ENCODE assay signal across 8 mouse cellular contexts in the genomic region with DNA sequence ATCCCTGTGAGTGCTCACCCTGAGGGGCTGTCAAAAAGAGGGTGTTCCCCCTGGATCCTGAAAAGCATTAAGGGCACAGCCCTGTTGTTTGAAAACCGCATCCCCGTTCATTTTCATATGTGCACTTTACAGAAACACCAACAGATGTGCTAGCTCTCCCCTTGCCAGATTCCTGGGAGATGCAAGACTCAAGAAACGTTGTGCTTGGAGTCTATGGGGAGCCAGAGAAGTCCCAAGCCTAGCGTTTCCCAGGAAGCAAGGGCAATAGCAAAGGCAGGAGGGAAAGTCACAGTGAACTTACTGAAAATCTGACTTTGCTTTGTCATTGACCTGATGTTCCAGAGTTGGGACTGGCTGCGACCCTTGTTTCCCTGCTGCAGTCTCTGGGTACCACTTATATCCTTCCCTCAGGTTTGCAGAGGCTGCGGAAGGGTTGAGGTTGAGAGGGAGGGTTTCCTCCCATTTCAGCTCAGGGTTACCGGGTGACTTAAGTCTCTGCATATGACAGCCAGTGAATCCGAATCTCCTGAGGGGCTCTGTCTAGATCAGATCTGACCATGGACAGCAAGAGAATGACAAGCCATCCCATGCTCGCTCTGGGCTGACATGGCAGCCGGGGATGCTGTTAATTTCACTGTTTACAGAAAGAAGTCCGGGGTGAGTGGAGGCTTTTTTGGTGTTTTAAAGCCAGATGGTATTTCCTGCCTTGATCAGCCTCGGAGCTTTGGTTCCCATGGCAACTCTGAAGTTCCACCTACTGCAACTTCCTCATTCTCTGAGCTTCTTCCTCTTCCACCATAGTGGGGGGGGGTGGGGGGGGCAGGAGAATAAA. TPM values are rescaled to one million over a fixed set of nuclear protein-coding genes. Genes with fewer than 3 reads are reported as not detected.
A peak's percentile ranks its signal among the peaks of the same experiment; 100 is the strongest.
DNase-seq lines count a peak whose midpoint lies in the region; ATAC-seq lines count a peak whose summit lies in the region.

No protein-coding gene starts in this region.

- H3K27me3 ChIP-seq in heart, embryonic 10.5 days (ENCODE audit: insufficient read depth, poor library complexity, severe bottlenecking): peaks cover 34% of the 10 kb centered on the region; the same call in 1 of the 2 replicates

- H3K27ac ChIP-seq in heart, embryonic 10.5 days: no peak overlapping the region

- no peak overlapping the region for H3K4me3 ChIP-seq in heart, embryonic 10.5 days

- intact Hi-C loops in left cerebral cortex, postnatal 25 days (cut with DNase I): no loop called here

- H3K9me3 ChIP-seq in heart, embryonic 10.5 days: no peaks in the 10 kb centered on the region

- DNase-seq in heart, adult 18-20 months: peak; percentile 39 to 76
- no peak for DNase-seq in heart, embryonic 10.5 days (ENCODE audit: low spot score)
- DNase-seq in left cerebral cortex, postnatal 25 days (ENCODE audit: low spot score in 2 of 2): peak; percentile 76 to 85
- no peak for DNase-seq in c-Kit-positive CD71-positive TER-119-positive erythroid progenitor cells, embryonic 14.5 days (ENCODE audit: low spot score)
- no peak for DNase-seq in yolk sac, embryonic 10.5 days (ENCODE audit: low spot score)

- 58% methylated on average over 12 of the region's 12 CpGs for WGBS in heart, embryonic 10.5 days

- H3K4me1 ChIP-seq in heart, embryonic 10.5 days: peaks cover 8% of the 10 kb centered on the region

- peak; percentile 90 for ATAC-seq in common myeloid progenitor, adult 5-6 weeks (replicated peaks; ENCODE audit: low read depth, poor library complexity, severe bottlenecking)
- peak; percentile 82 to 84 for ATAC-seq in hematopoietic stem cell, adult 5-6 weeks (replicated peaks in 1 of 2; ENCODE audit: insufficient read depth in 1 of 2, low FRiP score in 2 of 2, low TSS enrichment in 1 of 2, low read depth in 1 of 2, poor library complexity in 2 of 2, severe bottlenecking in 2 of 2)
- peak; percentile 68 for ATAC-seq in monocyte, adult 5-6 weeks (replicated peaks; ENCODE audit: insufficient number of reproducible peaks, low FRiP score, low TSS enrichment, poor library complexity, severe bottlenecking)

- no peaks in the 10 kb centered on the region for H3K36me3 ChIP-seq in heart, embryonic 10.5 days

RNA-seq across cellular contexts. Expression of a gene that starts 18.9 kb away (rescaled TPM):
- total RNA-seq in heart, adult 18-20 months (2021): not detected
- polyA plus RNA-seq in heart, embryonic 10.5 days (2016; fragmentation: Nextera tagmentation; extraction: Ambion mirVana): 0.13 and 0.18 TPM in 2 replicates
- 0.05 TPM in 1 of 2 replicates, not detected in the other for total RNA-seq in common myeloid progenitor, adult 5-6 weeks (2017)
- total RNA-seq in hematopoietic stem cell, adult 5-6 weeks (2017): 0.13 and 0.25 TPM in 2 replicates
- 100 to 1,000 TPM; 270 to 276 TPM for total RNA-seq in left cerebral cortex, postnatal 25 days (2021)
- not detected in 3 replicates for total RNA-seq in monocyte, adult 5-6 weeks (2017)

RNA-seq across cellular contexts. Expression of a gene that starts 46.6 kb away (rescaled TPM):
- total RNA-seq in heart, adult 18-20 months (2021): 1 to 10 TPM; 2.3 to 3.0 TPM
- polyA plus RNA-seq in heart, embryonic 10.5 days (2016; fragmentation: Nextera tagmentation; extraction: Ambion mirVana): 1.8 and 2.0 TPM in 2 replicates
- 1.5 and 2.1 TPM in 2 replicates for total RNA-seq in common myeloid progenitor, adult 5-6 weeks (2017)
- total RNA-seq in hematopoietic stem cell, adult 5-6 weeks (2017): 0.44 and 0.89 TPM in 2 replicates
- total RNA-seq in left cerebral cortex, postnatal 25 days (2021): 10 to 100 TPM; 18.6 to 21.1 TPM
- 0.57 to 0.97 TPM in 2 of 3 replicates, not detected in the other for total RNA-seq in monocyte, adult 5-6 weeks (2017)

Comparison
In these comparisons a context has a peak if more than half of its experiments do, and no peak if none do; other contexts are left out.
1. DNase-seq: peak in heart, adult 18-20 months (2 of 2) and left cerebral cortex, postnatal 25 days (2 of 2); none in heart, embryonic 10.5 days (single experiment), c-Kit-positive CD71-positive TER-119-positive erythroid progenitor cells, embryonic 14.5 days (single experiment) and yolk sac, embryonic 10.5 days (single experiment).
2. RNA of a gene that starts 18.9 kb away (total RNA-seq): 270 to 276 TPM in left cerebral cortex, postnatal 25 days; 0.13 to 0.25 TPM in hematopoietic stem cell, adult 5-6 weeks, not detected in heart, adult 18-20 months, 0.05 TPM in common myeloid progenitor, adult 5-6 weeks and not detected in monocyte, adult 5-6 weeks; every median in the first group is over 100 times any median in the second.
3. Peak in every context shown above with its lines, with median percentiles within 50 percentile points of each other: ATAC-seq.